Mouse (Mus musculus) stomach, embryonic 15.5 days (tissue): Measurements from ENCODE around the gene Pgf. TPM values are rescaled to one million over a fixed set of nuclear protein-coding genes. Genes with fewer than 3 reads are reported as not detected.

Source experiments
- ATAC-seq: fragments of 200-750 bp; cut with Nextera tagmentation; 2 replicates; pipeline ENCODE4 v1.8.0; 2017; ENCODE audit warnings: low read depth, moderate number of reproducible peaks, moderate TSS enrichment; ENCODE audit not compliant: insufficient read depth, low FRiP score
- H3K27ac ChIP-seq: fragments of 300-500 bp; sonication (generic); 2 replicates; pipeline ENCODE4 v1.5.1; 2015; ENCODE audit warnings: mild to moderate bottlenecking, inconsistent platforms
- H3K27me3 ChIP-seq: fragments of 300-500 bp; sonication (generic); replicated peaks from 2 replicates; pipeline ENCODE4 v1.6.1; 2015; ENCODE audit warnings: inconsistent platforms
- H3K36me3 ChIP-seq: fragments of 300-500 bp; sonication (generic); 2 replicates; pipeline ENCODE4 v1.6.1; 2015; ENCODE audit warnings: inconsistent platforms
- H3K4me1 ChIP-seq: fragments of 300-500 bp; sonication (generic); 2 replicates; pipeline ENCODE4 v1.6.1; 2015; ENCODE audit warnings: inconsistent platforms
- H3K4me2 ChIP-seq: fragments of 300-500 bp; sonication (generic); 2 replicates; pipeline ENCODE4 v1.6.1; 2015; ENCODE audit warnings: mild to moderate bottlenecking, inconsistent platforms
- H3K4me3 ChIP-seq: fragments of 300-500 bp; sonication (generic); replicated peaks from 2 replicates; pipeline ENCODE4 v1.5.1; 2015; ENCODE audit warnings: inconsistent platforms
- H3K9ac ChIP-seq: fragments of 300-500 bp; sonication (generic); 2 replicates; pipeline ENCODE4 v1.6.1; 2015; ENCODE audit warnings: inconsistent platforms
- H3K9me3 ChIP-seq: fragments of 300-500 bp; sonication (generic); 2 replicates; pipeline ENCODE4 v1.6.1; 2016; ENCODE audit warnings: inconsistent platforms
- WGBS: fragments of 180-500 bp; shearing (Covaris S2); methylation state at CpG from one replicate; pipeline ENCODE4 v1.1.7; 2015; 5-methylcytosine and 5-hydroxymethylcytosine counted together
- polyA plus RNA-seq: library from polyadenylated mRNA; unstranded; fragments of >200 nt; fragmentation: Nextera tagmentation; extraction: Ambion mirVana; gene quantifications from 2 replicates; pipeline ENCODE4 v1.2.1, GENCODE M21; 2015

Pgf gene
- polyA plus RNA-seq, 1 experiment from 2014 or later: 14.7 TPM

DNA sequence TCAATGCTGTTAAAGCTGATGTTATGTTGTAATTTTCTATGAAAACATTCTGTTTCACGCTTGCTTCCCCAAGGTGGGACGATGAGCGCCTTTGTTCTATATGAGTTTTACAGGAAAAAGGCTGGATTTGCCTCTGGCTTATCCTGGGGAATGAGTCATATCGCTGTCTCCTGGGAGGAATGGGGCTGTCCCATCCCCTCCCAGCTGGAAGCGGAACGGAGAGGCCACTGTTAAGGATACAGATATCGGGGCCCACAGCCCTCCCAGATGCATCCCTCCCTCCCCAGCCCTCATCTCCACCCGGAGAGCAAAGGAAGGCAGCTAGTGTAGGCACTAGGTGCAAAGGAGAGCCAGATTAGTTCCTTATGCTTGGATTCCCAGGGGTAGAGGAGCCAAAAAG lies 8.2 kb upstream of the Pgf start:
- no peaks in the 10 kb centered on the region for H3K9me3 ChIP-seq
- H3K4me1 ChIP-seq: peaks cover 15% of the 10 kb centered on the region
- 0 out of 2 replicates have a peak, but pooled peaks cover 3% of the 10 kb centered on the region for H3K27me3 ChIP-seq
- WGBS: 44% methylated on average over 8 of the region's 8 CpGs
- peak overlapping the region; percentile 48; the same call in 1 of the 2 replicates for H3K27ac ChIP-seq
- no peak overlapping the region for H3K4me2 ChIP-seq
- H3K9ac ChIP-seq: no peak overlapping the region
- H3K36me3 ChIP-seq: no peaks in the 10 kb centered on the region
- no peak for ATAC-seq
- H3K4me3 ChIP-seq: no peak overlapping the region

DNA sequence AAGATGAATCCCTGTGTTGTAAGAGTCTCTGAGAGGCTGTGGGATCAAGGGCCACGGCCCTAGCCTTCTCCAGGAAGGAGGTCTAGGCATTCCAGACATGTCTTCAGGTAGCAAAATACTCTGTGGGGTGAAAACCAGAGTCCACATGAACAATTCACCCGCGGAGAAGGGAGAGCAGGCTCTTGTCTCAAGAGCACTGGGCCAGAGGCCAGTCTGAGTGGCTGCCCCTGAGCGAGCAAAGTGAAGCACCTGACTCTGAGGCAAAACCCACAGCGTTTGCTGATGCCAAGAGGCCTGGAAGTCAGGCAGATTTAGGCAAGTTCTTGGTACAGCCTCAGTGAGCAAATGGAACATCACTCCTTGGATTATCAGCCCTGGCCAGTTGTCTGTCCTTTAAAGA lies 6.5 kb upstream of the Pgf start:
- Histone ChIP-seq H3K4me1 (peaks cover 15% of the 10 kb centered on the region), H3K4me3 (no peak overlapping the region), H3K27ac (no peak overlapping the region), H3K27me3 (0 out of 2 replicates have a peak, but pooled peaks cover 3% of the 10 kb centered on the region), H3K36me3 (no peaks in the 10 kb centered on the region), H3K9me3 (no peaks in the 10 kb centered on the region), H3K9ac (no peak overlapping the region), H3K4me2 (no peak overlapping the region)
- ATAC-seq: no peak
- 64% methylated on average over 5 of the region's 5 CpGs for WGBS

DNA sequence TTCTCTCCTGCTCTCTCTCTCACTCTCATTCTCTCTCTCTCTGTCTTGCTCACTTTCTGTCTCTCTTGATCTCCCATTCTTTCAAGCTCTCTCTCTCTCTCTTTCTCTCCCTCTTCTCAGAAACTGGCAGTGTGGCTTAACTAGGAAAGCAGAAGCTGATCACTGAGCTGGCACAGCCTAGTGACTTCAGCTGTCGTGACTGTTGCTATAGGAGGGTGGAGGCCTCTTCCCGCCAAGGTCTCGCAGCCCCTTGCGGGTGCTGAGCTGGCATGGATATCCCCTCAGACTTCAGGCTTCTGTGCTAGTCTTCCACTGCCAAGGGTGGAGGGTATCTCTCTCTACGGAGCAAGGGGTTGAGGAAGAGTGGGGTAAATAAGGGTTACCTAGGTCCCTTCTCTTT lies 5.3 kb upstream of the Pgf start:
- Histone ChIP-seq H3K9me3 (no peaks in the 10 kb centered on the region), H3K36me3 (no peaks in the 10 kb centered on the region), H3K27me3 (0 out of 2 replicates have a peak, but pooled peaks cover 3% of the 10 kb centered on the region), H3K27ac (no peak overlapping the region), H3K4me2 (no peak overlapping the region), H3K4me3 (no peak overlapping the region), H3K9ac (no peak overlapping the region), H3K4me1 (peaks cover 15% of the 10 kb centered on the region)
- 72% methylated on average over 5 of the region's 5 CpGs for WGBS
- ATAC-seq: no peak

DNA sequence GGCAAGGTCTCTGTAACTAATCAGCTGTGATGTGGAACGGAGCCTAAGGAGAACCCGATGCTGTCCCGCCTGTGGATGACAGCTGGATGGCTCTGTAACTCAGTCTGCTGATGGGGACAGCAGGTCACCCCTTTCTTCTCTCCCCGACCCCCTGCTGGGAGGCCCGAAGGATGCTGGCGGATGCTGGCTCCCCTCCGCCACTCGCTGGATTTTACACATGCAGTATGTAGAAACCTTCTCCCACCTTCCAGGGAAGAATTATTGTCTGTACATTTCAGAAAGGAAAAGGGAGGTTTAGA lies 4.7 kb upstream of the Pgf start:
- no peak for ATAC-seq
- 0 out of 2 replicates have a peak, but pooled peaks cover 3% of the 10 kb centered on the region for H3K27me3 ChIP-seq
- no peaks in the 10 kb centered on the region for H3K36me3 ChIP-seq
- no peak overlapping the region for H3K4me3 ChIP-seq
- H3K9ac ChIP-seq: no peak overlapping the region
- H3K4me1 ChIP-seq: peaks cover 17% of the 10 kb centered on the region
- H3K27ac ChIP-seq: no peak overlapping the region
- H3K4me2 ChIP-seq: 0 out of 2 replicates have a peak overlapping the region, but pooled peaks have one; percentile 0
- H3K9me3 ChIP-seq: no peaks in the 10 kb centered on the region
- 15% methylated on average over 8 of the region's 8 CpGs for WGBS

DNA sequence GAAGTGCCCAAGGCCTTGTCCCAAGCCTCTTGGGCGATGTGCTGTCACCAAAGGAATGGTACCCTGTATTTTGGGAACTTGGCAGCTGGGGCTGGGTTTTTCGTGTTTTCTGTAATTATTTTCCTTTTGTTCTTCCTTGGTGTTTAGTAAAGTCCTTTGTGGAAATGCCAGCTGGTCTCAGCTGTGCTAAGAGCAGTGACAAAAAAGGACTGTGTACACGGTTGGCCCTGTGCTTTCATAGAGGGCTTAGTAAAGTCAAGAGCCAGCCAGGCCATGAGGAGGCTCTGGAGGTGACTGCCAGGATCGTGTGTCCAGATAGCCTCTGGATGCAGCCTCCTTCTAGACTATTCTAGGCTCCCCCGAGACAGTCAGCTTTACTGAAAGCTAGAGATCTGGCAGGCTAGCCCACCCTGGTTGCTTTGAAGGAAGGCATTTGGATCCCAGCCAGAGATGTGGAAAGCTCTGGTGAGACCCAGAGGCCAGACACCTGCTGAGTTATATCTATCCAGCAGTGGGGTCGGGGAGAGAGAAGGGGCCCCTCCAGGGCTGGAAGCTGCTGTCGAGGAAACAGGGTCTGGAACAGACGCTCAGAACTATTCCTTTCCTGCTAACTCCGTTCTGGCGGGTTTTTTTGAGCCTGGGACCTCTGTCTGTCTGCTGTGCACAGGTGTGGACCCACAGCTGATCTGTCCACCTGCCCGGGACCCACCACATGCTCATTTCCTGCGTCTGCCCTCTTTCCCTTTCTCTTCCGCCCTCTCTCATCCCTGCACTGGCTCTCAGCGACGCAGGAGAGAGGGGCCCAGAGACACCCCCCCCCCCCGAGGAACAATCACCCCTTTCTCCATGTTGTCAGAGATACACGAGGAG lies 4.1 kb upstream of the Pgf start:
- Histone ChIP-seq H3K27ac (no peak overlapping the region), H3K4me1 (peaks cover 23% of the 10 kb centered on the region), H3K27me3 (0 out of 2 replicates have a peak, but pooled peaks cover 3% of the 10 kb centered on the region), H3K9ac (no peak overlapping the region), H3K9me3 (no peaks in the 10 kb centered on the region), H3K4me3 (no peak overlapping the region), H3K4me2 (0 out of 2 replicates have a peak overlapping the region, but pooled peaks have one; percentile 0), H3K36me3 (no peaks in the 10 kb centered on the region)
- 22% methylated on average over 17 of the region's 17 CpGs for WGBS
- no peak for ATAC-seq

DNA sequence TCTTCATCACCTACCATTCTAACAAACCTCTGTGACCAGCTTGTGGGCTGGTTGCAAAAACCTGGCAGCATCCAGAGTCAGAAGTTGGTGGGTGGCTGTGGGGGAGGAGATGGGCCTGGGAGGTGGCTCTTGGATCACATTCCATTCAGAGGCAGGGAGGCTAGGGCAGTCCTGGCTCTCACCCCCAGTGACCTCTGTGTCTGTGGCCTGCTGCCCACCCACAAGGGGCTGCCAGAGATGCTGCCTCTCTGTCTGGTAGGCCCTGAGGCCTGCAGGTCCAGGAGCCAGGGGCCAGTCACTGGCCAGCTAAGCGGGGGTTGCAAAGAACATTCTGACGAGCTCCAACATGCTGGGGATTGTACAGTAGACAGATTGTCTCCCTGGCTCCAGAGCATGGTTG lies 704 bp upstream of the Pgf start:
- Histone ChIP-seq H3K4me1 (peaks cover 53% of the 10 kb centered on the region), H3K4me3 (no peak overlapping the region), H3K27ac (no peak overlapping the region), H3K4me2 (no peak overlapping the region), H3K27me3 (0 out of 2 replicates have a peak, but pooled peaks cover 3% of the 10 kb centered on the region), H3K9ac (no peak overlapping the region), H3K9me3 (no peaks in the 10 kb centered on the region), H3K36me3 (no peaks in the 10 kb centered on the region)
- ATAC-seq: no peak
- 81% methylated on average over 2 of the region's 2 CpGs for WGBS

DNA sequence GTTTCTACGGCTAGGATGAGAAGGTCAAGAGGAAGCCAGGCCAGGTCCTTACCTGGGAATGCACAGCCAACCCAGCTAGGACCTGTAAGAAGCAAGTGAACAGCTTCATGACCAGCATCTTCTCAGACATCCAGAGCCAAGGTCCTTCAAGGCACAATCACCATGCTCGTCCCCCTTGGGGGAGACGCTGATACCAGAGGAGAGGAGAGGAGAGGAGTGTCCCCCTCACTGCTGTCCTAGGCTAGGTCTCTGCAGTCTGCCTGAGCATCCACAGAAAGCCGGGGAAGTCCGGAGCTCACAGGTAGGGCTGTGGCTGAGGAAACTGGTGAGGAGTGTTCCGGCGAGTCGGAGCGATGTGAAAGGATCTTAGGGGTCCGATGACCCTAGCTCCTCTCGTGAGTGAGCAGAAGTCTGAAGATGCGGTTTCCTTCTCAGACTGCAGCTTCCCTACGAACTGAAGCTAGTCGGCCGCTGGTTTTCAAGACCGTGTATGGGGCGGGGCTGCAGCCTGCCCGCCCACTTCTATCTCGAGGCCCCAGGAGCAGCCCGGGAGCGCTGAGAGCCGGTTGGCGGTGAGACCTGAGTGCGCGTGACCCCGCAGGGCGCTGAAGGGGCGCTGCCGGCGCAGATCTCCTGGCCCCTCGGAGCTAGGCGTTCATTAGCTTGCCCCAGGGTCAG lies 605 bp downstream of the Pgf start:
- Histone ChIP-seq H3K27ac (peak overlapping the region; percentile 73; the same call in 1 of the 2 replicates), H3K4me3 (peak overlapping the region; percentile 47), H3K4me2 (peak overlapping the region; percentile 76), H3K9me3 (no peaks in the 10 kb centered on the region), H3K4me1 (peaks cover 49% of the 10 kb centered on the region), H3K36me3 (0 out of 2 replicates have a peak, but pooled peaks cover 3% of the 10 kb centered on the region), H3K27me3 (0 out of 2 replicates have a peak, but pooled peaks cover 3% of the 10 kb centered on the region), H3K9ac (peak overlapping the region; percentile 40)
- 3% methylated on average over 32 of the region's 32 CpGs for WGBS
- ATAC-seq: peak; percentile 62

DNA sequence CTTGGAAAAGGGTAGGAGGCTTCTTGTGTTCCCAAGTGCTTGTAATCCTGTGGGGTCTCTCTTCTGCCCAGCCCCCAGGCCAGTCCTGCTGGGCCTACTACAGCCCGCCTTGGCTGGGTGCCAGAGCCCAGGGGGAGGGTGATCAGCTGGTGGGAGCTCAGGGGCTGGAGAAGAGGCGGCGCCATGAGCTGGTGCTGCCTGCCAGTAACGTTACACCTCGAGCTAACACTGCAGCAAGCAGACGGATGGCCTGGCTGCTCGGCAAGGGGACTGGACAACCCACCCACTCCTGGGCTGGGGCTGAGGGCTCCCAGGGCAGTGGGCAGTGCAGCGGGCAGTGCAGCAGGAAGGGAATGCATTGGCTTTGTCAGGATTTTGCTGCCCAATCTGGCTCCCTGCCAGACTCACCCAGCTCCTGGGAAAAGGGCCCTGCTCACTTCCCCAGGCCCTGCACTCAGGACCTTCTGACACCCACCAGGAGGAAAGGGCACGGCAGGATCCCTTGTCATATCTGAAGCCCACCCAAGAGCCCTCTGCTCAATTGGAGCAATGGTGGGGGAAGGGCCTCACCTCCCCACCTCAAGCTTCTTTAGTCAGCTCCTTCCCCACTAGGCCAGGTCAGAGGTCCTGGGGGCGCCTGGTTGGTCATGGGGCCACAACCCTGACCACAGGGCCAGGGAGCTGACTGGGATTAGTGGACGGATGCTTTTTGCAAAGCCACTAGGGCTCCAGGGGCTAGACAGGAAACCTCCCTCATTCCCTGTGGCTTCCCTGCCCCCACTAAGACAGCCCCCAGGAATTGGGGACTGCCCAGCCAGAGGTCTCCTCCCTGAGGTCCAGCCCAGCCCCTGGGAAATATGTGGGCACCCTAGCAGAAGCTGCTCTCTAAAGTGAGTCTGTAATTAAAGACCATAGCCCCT lies 1.4 kb downstream of the Pgf start:
- Histone ChIP-seq H3K36me3 (0 out of 2 replicates have a peak, but pooled peaks cover 3% of the 10 kb centered on the region), H3K4me2 (peak overlapping the region; percentile 76), H3K4me1 (peaks cover 41% of the 10 kb centered on the region), H3K4me3 (peak overlapping the region; percentile 47), H3K27ac (peak overlapping the region; percentile 73), H3K9me3 (no peaks in the 10 kb centered on the region), H3K27me3 (0 out of 2 replicates have a peak, but pooled peaks cover 2% of the 10 kb centered on the region), H3K9ac (peak overlapping the region; percentile 40)
- ATAC-seq: peak; percentile 77
- WGBS: 16% methylated on average over 11 of the region's 11 CpGs

DNA sequence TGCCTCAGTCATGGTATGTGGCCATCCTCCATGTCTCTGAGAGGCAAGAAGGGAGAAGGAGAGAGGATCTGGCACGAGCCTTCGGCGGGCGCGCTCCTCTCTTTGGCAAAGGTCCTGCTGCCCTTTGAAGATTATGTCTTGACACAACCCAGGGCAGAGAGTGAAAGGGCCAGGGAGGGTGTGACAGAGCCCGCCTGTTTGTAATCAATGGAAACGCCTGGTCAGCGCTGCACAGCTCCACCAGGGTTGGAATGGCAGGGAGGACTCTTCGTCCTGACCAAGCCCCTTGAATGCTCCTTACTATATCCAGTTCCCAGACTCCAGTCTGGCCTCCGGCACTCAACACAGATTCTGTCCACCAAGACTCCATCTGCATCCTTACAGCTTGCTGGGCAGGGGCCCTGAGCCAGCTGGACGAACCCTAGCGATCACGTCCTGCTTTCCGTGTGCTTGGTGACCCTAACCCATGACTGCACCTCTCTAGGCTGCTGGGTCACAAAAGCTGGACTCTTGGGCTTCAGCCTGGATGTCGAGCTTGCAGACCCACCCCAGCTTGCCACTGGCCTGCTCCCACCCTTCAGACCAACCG lies 2.4 kb downstream of the Pgf start:
- peak overlapping the region; percentile 47 for H3K4me3 ChIP-seq
- H3K9ac ChIP-seq: peak overlapping the region; percentile 21; the same call in 1 of the 2 replicates
- peaks cover 38% of the 10 kb centered on the region for H3K4me1 ChIP-seq
- H3K9me3 ChIP-seq: no peaks in the 10 kb centered on the region
- H3K36me3 ChIP-seq: 0 out of 2 replicates have a peak, but pooled peaks cover 3% of the 10 kb centered on the region
- peak overlapping the region; percentile 73; the same call in 1 of the 2 replicates for H3K27ac ChIP-seq
- H3K27me3 ChIP-seq: no peaks in the 10 kb centered on the region
- peak overlapping the region; percentile 76 for H3K4me2 ChIP-seq
- no peak for ATAC-seq
- 33% methylated on average over 16 of the region's 16 CpGs for WGBS

DNA sequence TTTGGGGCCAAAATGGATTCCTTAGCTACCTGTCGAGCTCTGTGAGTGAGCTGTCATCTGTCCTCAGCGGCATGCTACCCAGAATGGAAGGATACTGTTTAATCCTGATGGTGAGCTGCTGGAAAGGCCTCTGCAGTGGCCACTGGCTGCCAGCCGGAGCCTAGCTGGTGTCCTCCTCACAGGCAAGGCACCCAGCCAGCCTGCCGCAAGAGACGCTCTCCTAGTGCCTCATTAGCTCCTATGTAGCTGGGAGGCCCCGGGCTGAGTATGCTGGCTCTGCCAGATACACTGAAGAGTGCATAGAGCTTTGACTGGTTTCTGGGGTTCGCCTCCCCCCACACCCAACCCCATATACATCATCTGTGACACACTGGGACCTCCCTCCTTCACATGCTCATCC lies 3.6 kb downstream of the Pgf start:
- Histone ChIP-seq H3K4me1 (peaks cover 45% of the 10 kb centered on the region), H3K27me3 (no peaks in the 10 kb centered on the region), H3K27ac (no peak overlapping the region), H3K4me2 (peak overlapping the region; percentile 14; the same call in 1 of the 2 replicates), H3K36me3 (0 out of 2 replicates have a peak, but pooled peaks cover 3% of the 10 kb centered on the region), H3K9ac (no peak overlapping the region), H3K9me3 (no peaks in the 10 kb centered on the region), H3K4me3 (no peak overlapping the region)
- WGBS: 64% methylated on average over 7 of the region's 7 CpGs
- ATAC-seq: no peak

DNA sequence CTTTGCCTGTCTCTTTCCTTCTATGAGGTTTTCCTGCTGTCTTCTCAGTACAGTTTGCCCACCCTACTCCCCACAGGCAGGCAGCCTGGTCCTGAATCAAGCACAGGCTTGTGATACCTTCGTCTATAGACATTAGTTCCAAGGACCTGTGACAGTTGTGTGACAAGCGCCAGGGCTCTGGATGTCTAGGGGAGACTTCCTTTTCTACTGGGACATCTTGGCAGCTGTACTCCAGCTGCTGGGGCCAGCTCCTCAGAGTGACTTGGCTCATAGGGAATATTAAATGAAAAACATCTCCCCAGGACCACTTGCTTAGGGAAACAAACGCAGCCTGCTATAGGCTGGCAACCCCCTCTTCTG lies 6.7 kb downstream of the Pgf start:
- no peak for ATAC-seq
- WGBS: 78% methylated on average over 3 of the region's 3 CpGs

More for the DNA sequence above, 6.7 kb downstream of the Pgf start:
- Histone ChIP-seq H3K27me3 (no peaks in the 10 kb centered on the region), H3K9me3 (no peaks in the 10 kb centered on the region), H3K9ac (no peak overlapping the region), H3K4me2 (no peak overlapping the region), H3K27ac (no peak overlapping the region), H3K4me1 (peaks cover 30% of the 10 kb centered on the region), H3K36me3 (peaks cover 3% of the 10 kb centered on the region; the same call in 1 of the 2 replicates), H3K4me3 (no peak overlapping the region)
